Mouse (Mus musculus): Measurements from ENCODE around the gene Kat8.

GRCm38 (mm10) chr7:127869149-127869810, 43.0 kb upstream of the Kat8 start:
- TF ChIP-seq POLR2A (IDR thresholded peaks at IDR 0.05; ENCODE audit: insufficient read depth, low read depth, low read length) (no peak), CTCF (IDR thresholded peaks at IDR 0.05; ENCODE audit: insufficient read depth, low read depth, low read length) (no peak)

Data from olfactory bulb, adult 2 months (tissue).